In genomic region chr6:100851083-100851482, GRCm38 (mm10) we compare ENCODE assay signal across 24 mouse cellular contexts. TPM values are rescaled to one million over a fixed set of nuclear protein-coding genes. Genes with fewer than 3 reads are reported as not detected.
DNase-seq lines count a peak whose midpoint lies in the region; ATAC-seq lines count a peak whose summit lies in the region.
"Had no signal": no experiment of that assay in that cellular context is flagged by ENCODE, and none has a peak within 500 bp of the region (broad histone marks: within the 10 kb centered on the region; RNA-seq: fewer than 3 reads in every experiment).

No protein-coding gene starts in this region.

- H3K4me2 ChIP-seq in liver, embryonic 13.5 days = no peak overlapping the region
- H3K4me2 ChIP-seq in liver, embryonic 11.5 days = no peak overlapping the region
- H3K4me2 ChIP-seq: forebrain, embryonic 13.5 days; heart, embryonic 12.5 days; hindbrain, embryonic 14.5 days; limb, embryonic 12.5 days; lung, embryonic 15.5 days had no signal

- no peak for ATAC-seq in liver, embryonic 13.5 days (ENCODE audit: low read depth)
- ATAC-seq in liver, embryonic 11.5 days (replicated peaks; ENCODE audit: low FRiP score) = no peak
- ATAC-seq in common myeloid progenitor, adult 5-6 weeks (replicated peaks; ENCODE audit: low read depth, poor library complexity, severe bottlenecking) = peak; percentile 58; the same call in 1 of the 2 replicates
- ATAC-seq in megakaryocyte-erythroid progenitor cell, adult 5-6 weeks (replicated peaks; ENCODE audit: low FRiP score, low TSS enrichment, poor library complexity, severe bottlenecking) = peak; percentile 43; the same call in 1 of the 2 replicates
- ATAC-seq: forebrain, embryonic 13.5 days; midbrain, embryonic 16.5 days had no signal

- H3K9me3 ChIP-seq in liver, embryonic 13.5 days (replicated peaks) = no peaks in the 10 kb centered on the region
- H3K9me3 ChIP-seq in liver, embryonic 11.5 days (ENCODE audit: control insufficient read depth, low read length) = no peaks in the 10 kb centered on the region
- H3K9me3 ChIP-seq: forebrain, embryonic 13.5 days; heart, embryonic 12.5 days; limb, embryonic 12.5 days; lung, embryonic 15.5 days had no signal

- peaks cover 44% of the 10 kb centered on the region for H3K36me3 ChIP-seq in liver, embryonic 13.5 days
- peaks cover 11% of the 10 kb centered on the region for H3K36me3 ChIP-seq in liver, embryonic 11.5 days (ENCODE audit: control insufficient read depth, insufficient read depth, low read length)

- no peak overlapping the region for H3K9ac ChIP-seq in liver, embryonic 13.5 days
- no peak overlapping the region for H3K9ac ChIP-seq in liver, embryonic 11.5 days (ENCODE audit: low read depth, low read length)
- H3K9ac ChIP-seq: forebrain, embryonic 13.5 days; heart, embryonic 12.5 days; hindbrain, embryonic 14.5 days; limb, embryonic 12.5 days; liver, embryonic 14.5 days; lung, embryonic 15.5 days had no signal

- 35% methylated on average over 5 of the region's 5 CpGs for WGBS in liver, embryonic 13.5 days (ENCODE audit: insufficient replicate concordance)
- 60% methylated on average over 5 of the region's 5 CpGs for WGBS in liver, embryonic 11.5 days

- H3K27ac ChIP-seq in liver, embryonic 13.5 days = peak overlapping the region; percentile 16; the same call in 1 of the 2 replicates
- no peak overlapping the region for H3K27ac ChIP-seq in liver, embryonic 11.5 days (ENCODE audit: low read depth, low read length)
- H3K27ac ChIP-seq: forebrain, embryonic 13.5 days; heart, adult 2 months; hindbrain, embryonic 14.5 days; layer of hippocampus, adult 2 months; left cerebral cortex, adult 2 months; limb, embryonic 12.5 days; liver, embryonic 14.5 days; lung, embryonic 15.5 days had no signal

- no peaks in the 10 kb centered on the region for H3K27me3 ChIP-seq in liver, embryonic 13.5 days
- no peaks in the 10 kb centered on the region for H3K27me3 ChIP-seq in liver, embryonic 11.5 days (replicated peaks; ENCODE audit: control insufficient read depth, insufficient read depth, low read length)
- H3K27me3 ChIP-seq: forebrain, embryonic 13.5 days; heart, embryonic 12.5 days; limb, embryonic 12.5 days; lung, embryonic 15.5 days had no signal

- H3K4me3 ChIP-seq in liver, embryonic 13.5 days (replicated peaks) = no peak overlapping the region
- no peak overlapping the region for H3K4me3 ChIP-seq in liver, embryonic 11.5 days (ENCODE audit: low read depth, low read length)
- H3K4me3 ChIP-seq: forebrain, embryonic 13.5 days; heart, adult 2 months; heart, embryonic 12.5 days; layer of hippocampus, adult 2 months; left cerebral cortex, adult 2 months; limb, embryonic 12.5 days; lung, embryonic 15.5 days had no signal

- H3K4me1 ChIP-seq in liver, embryonic 13.5 days (replicated peaks) = peaks cover 35% of the 10 kb centered on the region
- peaks cover 16% of the 10 kb centered on the region for H3K4me1 ChIP-seq in liver, embryonic 11.5 days (replicated peaks; ENCODE audit: control insufficient read depth, insufficient read depth, low read length)
- H3K4me1 ChIP-seq: forebrain, embryonic 13.5 days; limb, embryonic 12.5 days had no signal

- DNase-seq in liver, embryonic 13.5 days = no peak
- no peak for DNase-seq in liver, embryonic 11.5 days (ENCODE audit: low spot score)
- peak; percentile 32 for DNase-seq in ES-CJ7 (ENCODE audit: low read depth, low spot score)
- no peak for DNase-seq in adrenal gland, adult 18-20 months (ENCODE audit: low spot score in 2 of 2)
- DNase-seq in testis, postnatal 14 days (ENCODE audit: low spot score) = no peak
- DNase-seq in cerebellum, adult 8-10 months = no peak
- DNase-seq: adrenal gland, postnatal 10 days; cerebellum, adult 11 months; cerebellum, postnatal 10 days; gastrocnemius, postnatal 36 days; kidney, adult 2 months; kidney, postnatal 36 days had no signal

RNA-seq across cellular contexts. Expression of gene Ppp4r2, which starts 17.7 kb away (rescaled TPM):
- polyA plus RNA-seq in liver, embryonic 13.5 days (2015; fragmentation: Nextera tagmentation; extraction: Ambion mirVana) = 10.6 and 11.0 TPM in 2 replicates
- polyA plus RNA-seq in liver, embryonic 11.5 days (2014; fragmentation: Nextera tagmentation; extraction: Ambion mirVana) = 25.0 and 26.5 TPM in 2 replicates
- 76.1 and 92.9 TPM in 2 replicates for total RNA-seq in common myeloid progenitor, adult 5-6 weeks (2017)
- 64.5 and 77.5 TPM in 2 replicates for total RNA-seq in megakaryocyte-erythroid progenitor cell, adult 5-6 weeks (2014; fragmentation: Nextera tagmentation)
- 105 and 107 TPM in 2 replicates for total RNA-seq in megakaryocyte-erythroid progenitor cell, adult 5-6 weeks (2017)
- total RNA-seq in adrenal gland, adult 18-20 months (2021) = 10 to 100 TPM; 87.4 to 92.1 TPM

Comparison
In these comparisons a context has a peak if more than half of its experiments do, and no peak if none do; other contexts are left out.
1. ATAC-seq: peak in common myeloid progenitor, adult 5-6 weeks (single experiment) and megakaryocyte-erythroid progenitor cell, adult 5-6 weeks (single experiment); none in liver, embryonic 13.5 days (single experiment) and liver, embryonic 11.5 days (single experiment).